Mouse (Mus musculus): ENCODE measurements at regions not wholly inside any gene's neighbourhood (a gene's known extent, or its start where the extent isn't known, plus 50 kb on each side); places are given as distances from the start of the nearest gene placed in this dataset.

- no peaks in the 10 kb centered on the region for H3K4me1 ChIP-seq (ENCODE audit: control insufficient read depth in 1 of 2, insufficient read depth in 2 of 2, low read length in 2 of 2)
- no peak for DNase-seq (ENCODE audit: low read depth, low spot score)
- no peaks in the 10 kb centered on the region for H3K36me3 ChIP-seq (ENCODE audit: control insufficient read depth in 1 of 2, insufficient read depth in 2 of 2, low read length in 2 of 2)
- H3K9me3 ChIP-seq (replicated peaks; ENCODE audit: insufficient read depth, low read length), result no peaks in the 10 kb centered on the region
- no peak overlapping the region for H3K4me3 ChIP-seq (ENCODE audit: control insufficient read depth in 1 of 2, insufficient read depth in 1 of 2, low read depth in 2 of 2, low read length in 2 of 2)
- H3K79me2 ChIP-seq (ENCODE audit: control insufficient read depth, insufficient read depth, low read length, poor library complexity), result no peaks in the 10 kb centered on the region
- H3K27me3 ChIP-seq (ENCODE audit: control insufficient read depth in 1 of 2, insufficient read depth in 2 of 2, low read length in 2 of 2), result no peaks in the 10 kb centered on the region
- H3K27ac ChIP-seq (ENCODE audit: control insufficient read depth, low read depth, low read length), result no peak overlapping the region
- no peak overlapping the region for H3K9ac ChIP-seq (ENCODE audit: control insufficient read depth, low read depth, low read length, poor library complexity, severe bottlenecking)
- TF ChIP-seq MAFK (IDR thresholded peaks at IDR 0.05; ENCODE audit: borderline replicate concordance, low read depth, low read length), result no peak
- no peak for TF ChIP-seq TCF12 (IDR thresholded peaks at IDR 0.05; ENCODE audit: low read depth, low read length)
- no peak for TF ChIP-seq JUND (IDR thresholded peaks at IDR 0.05; ENCODE audit: low read depth, low read length)
- no peak for TF ChIP-seq TBP (IDR thresholded peaks at IDR 0.05; ENCODE audit: low read depth, low read length)
- no peak for TF ChIP-seq POLR2AphosphoS5 (IDR thresholded peaks at IDR 0.05; ENCODE audit: borderline replicate concordance, low read depth, low read length)
- no peak for TF ChIP-seq ELF1 (IDR thresholded peaks at IDR 0.05; ENCODE audit: low read depth, low read length)
- TF ChIP-seq RCOR1 (IDR thresholded peaks at IDR 0.05; ENCODE audit: low read depth, low read length), result no peak
- TF ChIP-seq BHLHE40 (IDR thresholded peaks at IDR 0.05; ENCODE audit: borderline replicate concordance, low read depth, low read length), result no peak
- TF ChIP-seq CHD1 (IDR thresholded peaks at IDR 0.05; ENCODE audit: low read depth, low read length), result no peak
- no peak for TF ChIP-seq MXI1 (IDR thresholded peaks at IDR 0.05; ENCODE audit: low read depth, low read length)
- no peak for TF ChIP-seq MEF2A (IDR thresholded peaks at IDR 0.05; ENCODE audit: extremely low read depth, insufficient replicate concordance, low read depth, low read length, poor library complexity, severe bottlenecking)
- no peak for TF ChIP-seq UBTF (IDR thresholded peaks at IDR 0.05; ENCODE audit: borderline replicate concordance, insufficient read depth, low read depth, low read length)
- TF ChIP-seq SIN3A (IDR thresholded peaks at IDR 0.05; ENCODE audit: low read length), result no peak
- TF ChIP-seq MYB (IDR thresholded peaks at IDR 0.05; ENCODE audit: low read depth, low read length), result no peak
- TF ChIP-seq ETS1 (IDR thresholded peaks at IDR 0.05; ENCODE audit: low read depth, low read length), result no peak
- no peak for TF ChIP-seq POLR2A (IDR thresholded peaks at IDR 0.05; ENCODE audit: control insufficient read depth in 1 of 2, insufficient read depth in 1 of 2, low read depth in 1 of 2, low read length in 2 of 2, poor library complexity in 1 of 2)
- no peak for TF ChIP-seq EP300 (IDR thresholded peaks at IDR 0.05; ENCODE audit: low read depth in 1 of 2, low read length in 2 of 2)
Observed at GRCm38 (mm10) chr7:133450246-133450645, 151.7 kb downstream of the Tex36 start.

GRCm38 (mm10) chr7:133447079-133447478 is 154.9 kb downstream of the Tex36 start:
- H3K9me3 ChIP-seq (replicated peaks; ENCODE audit: insufficient read depth, low read length), result no peaks in the 10 kb centered on the region
- no peaks in the 10 kb centered on the region for H3K79me2 ChIP-seq (ENCODE audit: control insufficient read depth, insufficient read depth, low read length, poor library complexity)
- no peak overlapping the region for H3K4me3 ChIP-seq (ENCODE audit: control insufficient read depth in 1 of 2, insufficient read depth in 1 of 2, low read depth in 2 of 2, low read length in 2 of 2)
- H3K9ac ChIP-seq (ENCODE audit: control insufficient read depth, low read depth, low read length, poor library complexity, severe bottlenecking), result no peak overlapping the region
- no peaks in the 10 kb centered on the region for H3K4me1 ChIP-seq (ENCODE audit: control insufficient read depth in 1 of 2, insufficient read depth in 2 of 2, low read length in 2 of 2)
- DNase-seq (ENCODE audit: low read depth, low spot score), result no peak
- TF ChIP-seq SIN3A (IDR thresholded peaks at IDR 0.05; ENCODE audit: low read length) (no peak), TAL1 (IDR thresholded peaks at IDR 0.05; ENCODE audit: low read length) (no peak), HCFC1 (IDR thresholded peaks at IDR 0.05; ENCODE audit: low read depth, low read length) (no peak), NELFE (IDR thresholded peaks at IDR 0.05; ENCODE audit: low read depth, low read length) (no peak), CHD2 (IDR thresholded peaks at IDR 0.05; ENCODE audit: low read length) (no peak), ZKSCAN1 (IDR thresholded peaks at IDR 0.05; ENCODE audit: low read depth, low read length) (no peak), GATA1 (IDR thresholded peaks at IDR 0.05; ENCODE audit: low read depth, low read length) (no peak)
- H3K27me3 ChIP-seq (ENCODE audit: control insufficient read depth in 1 of 2, insufficient read depth in 2 of 2, low read length in 2 of 2), result no peaks in the 10 kb centered on the region
- no peak overlapping the region for H3K27ac ChIP-seq (ENCODE audit: control insufficient read depth, low read depth, low read length)
- no peaks in the 10 kb centered on the region for H3K36me3 ChIP-seq (ENCODE audit: control insufficient read depth in 1 of 2, insufficient read depth in 2 of 2, low read length in 2 of 2)
